Mouse (Mus musculus): ENCODE measurements at regions not wholly inside any gene's neighbourhood (a gene's known extent, or its start where the extent isn't known, plus 50 kb on each side); places are given as distances from the start of the nearest gene placed in this dataset.

- Histone ChIP-seq H3K36me3 (ENCODE audit: poor library complexity, severe bottlenecking) (no peaks in the 10 kb centered on the region), H3K4me3 (no peak overlapping the region), H3K9me3 (replicated peaks) (no peaks in the 10 kb centered on the region), H3K27me3 (no peaks in the 10 kb centered on the region), H3K4me2 (peak overlapping the region; percentile 33; the same call in 1 of the 2 replicates), H3K4me1 (no peaks in the 10 kb centered on the region; the same call in 1 of the 2 replicates), H3K9ac (no peak overlapping the region), H3K27ac (no peak overlapping the region)
- ATAC-seq = peak; percentile 67; the same call in 1 of the 2 replicates
- WGBS = 32% methylated on average over 7 of the region's 7 CpGs
Observed at GRCm38 (mm10) chr4:81005507-81006328, 95.3 kb downstream of the Lurap1l start.

DNA sequence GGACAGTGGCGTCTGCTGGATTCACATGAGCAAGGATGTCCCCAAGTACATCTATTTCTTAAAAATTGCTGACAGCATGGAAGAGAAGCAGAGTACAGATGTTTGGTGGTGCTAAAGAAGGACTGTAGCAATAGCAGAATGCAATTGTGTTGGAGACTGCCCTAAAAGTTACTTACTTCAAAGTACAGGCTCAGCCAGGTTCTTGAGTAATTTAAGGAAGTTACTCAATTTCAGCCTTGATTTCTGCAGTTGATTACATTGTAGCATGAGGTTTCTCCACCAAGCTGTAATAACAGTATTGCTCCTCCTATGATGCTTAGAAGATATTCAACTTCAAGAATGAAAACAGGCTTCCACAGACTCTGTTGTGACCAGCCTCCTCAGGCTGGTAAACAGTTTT lies 96.1 kb downstream of the Lurap1l start:
- Histone ChIP-seq H3K9ac (no peak overlapping the region), H3K36me3 (ENCODE audit: poor library complexity, severe bottlenecking) (no peaks in the 10 kb centered on the region), H3K4me2 (no peak overlapping the region), H3K9me3 (replicated peaks) (no peaks in the 10 kb centered on the region), H3K4me1 (no peaks in the 10 kb centered on the region; the same call in 1 of the 2 replicates), H3K27ac (no peak overlapping the region), H3K27me3 (no peaks in the 10 kb centered on the region), H3K4me3 (no peak overlapping the region)
- no peak for ATAC-seq
- 96% methylated on average over 1 of the region's 1 CpGs for WGBS

DNA sequence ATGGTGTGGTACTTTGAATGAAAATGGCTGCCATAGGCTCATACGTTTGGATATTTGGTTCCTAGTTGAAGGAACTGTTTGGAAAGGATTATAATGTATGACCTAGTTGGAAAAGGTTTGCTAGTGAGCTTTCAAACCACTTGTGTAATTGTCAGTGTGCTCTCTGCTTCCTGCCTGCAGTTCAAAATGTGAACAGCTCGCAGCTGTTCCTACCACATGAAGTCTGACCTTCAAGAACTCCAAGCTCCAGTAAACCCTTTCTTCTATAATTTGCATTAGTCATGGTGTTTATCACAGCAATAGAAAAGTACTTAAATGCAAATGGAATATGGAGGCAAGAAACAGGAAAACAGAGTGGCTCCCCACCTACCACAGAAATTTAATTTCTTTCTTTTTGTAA lies 111.4 kb downstream of the Lurap1l start:
- Histone ChIP-seq H3K27me3 (no peaks in the 10 kb centered on the region), H3K4me2 (no peak overlapping the region), H3K4me3 (no peak overlapping the region), H3K4me1 (no peaks in the 10 kb centered on the region), H3K36me3 (ENCODE audit: poor library complexity, severe bottlenecking) (no peaks in the 10 kb centered on the region), H3K9ac (no peak overlapping the region), H3K9me3 (replicated peaks) (no peaks in the 10 kb centered on the region), H3K27ac (no peak overlapping the region)
- ATAC-seq = no peak
- WGBS = 62% methylated on average over 2 of the region's 2 CpGs

DNA sequence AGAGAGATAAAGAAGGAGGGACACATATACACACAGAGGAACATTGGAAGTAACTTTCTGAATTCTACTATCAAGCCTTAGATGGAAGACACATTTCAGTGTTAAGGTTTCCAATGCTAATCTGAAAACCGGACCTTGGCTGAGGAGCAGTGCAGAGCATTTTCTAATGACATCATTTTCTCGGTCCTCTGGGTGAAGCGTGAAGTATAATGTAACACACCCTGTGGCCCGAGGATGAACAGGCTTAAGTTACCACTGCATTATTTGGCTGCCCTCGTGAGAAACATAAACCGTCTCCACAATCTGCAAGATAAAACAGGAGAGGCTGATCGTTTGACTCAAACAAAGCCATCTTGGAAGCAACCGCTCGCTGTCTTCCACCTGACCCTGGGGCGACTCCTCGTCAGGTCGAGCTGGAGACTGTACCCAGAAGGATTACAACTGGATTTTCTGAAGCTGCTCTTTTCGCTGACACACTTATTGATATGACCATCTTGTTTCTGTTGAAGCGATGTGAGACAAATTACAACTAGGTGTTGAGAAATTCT lies 113.1 kb downstream of the Lurap1l start:
- H3K36me3 ChIP-seq (ENCODE audit: poor library complexity, severe bottlenecking) = no peaks in the 10 kb centered on the region
- no peaks in the 10 kb centered on the region for H3K4me1 ChIP-seq
- no peak overlapping the region for H3K4me3 ChIP-seq
- no peak overlapping the region for H3K4me2 ChIP-seq
- no peaks in the 10 kb centered on the region for H3K27me3 ChIP-seq
- H3K9me3 ChIP-seq (replicated peaks) = no peaks in the 10 kb centered on the region
- 80% methylated on average over 14 of the region's 14 CpGs for WGBS
- no peak for ATAC-seq
- H3K27ac ChIP-seq = no peak overlapping the region
- no peak overlapping the region for H3K9ac ChIP-seq

DNA sequence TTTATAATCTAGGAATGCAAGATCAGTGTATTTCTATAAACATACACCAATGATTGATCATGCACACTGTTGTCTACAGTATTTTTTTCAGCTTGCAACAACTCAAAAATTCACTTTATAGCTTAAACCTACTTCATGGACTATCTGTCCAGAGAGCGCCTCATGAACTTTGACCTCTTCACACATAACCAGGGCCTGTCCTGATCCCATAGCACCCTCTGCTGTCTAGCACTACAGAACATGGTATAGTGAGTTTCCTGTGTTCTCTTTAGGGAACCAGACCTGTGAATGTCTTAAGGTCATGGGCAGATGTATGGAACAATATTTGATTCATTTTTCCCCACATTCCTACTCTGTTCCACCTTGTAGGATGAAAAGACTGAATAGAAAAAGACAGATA lies 117.1 kb downstream of the Lurap1l start:
- Histone ChIP-seq H3K36me3 (ENCODE audit: poor library complexity, severe bottlenecking) (no peaks in the 10 kb centered on the region), H3K4me2 (no peak overlapping the region), H3K9me3 (replicated peaks) (no peaks in the 10 kb centered on the region), H3K4me1 (no peaks in the 10 kb centered on the region), H3K27me3 (no peaks in the 10 kb centered on the region), H3K9ac (no peak overlapping the region), H3K4me3 (no peak overlapping the region), H3K27ac (no peak overlapping the region)
- 97% methylated on average over 1 of the region's 1 CpGs for WGBS
- no peak for ATAC-seq

GRCm38 (mm10) chr4:81030671-81031070 lies 120.2 kb downstream of the Lurap1l start:
- ATAC-seq = no peak
- Histone ChIP-seq H3K4me3 (no peak overlapping the region), H3K4me1 (no peaks in the 10 kb centered on the region), H3K27ac (no peak overlapping the region), H3K4me2 (no peak overlapping the region), H3K36me3 (ENCODE audit: poor library complexity, severe bottlenecking) (no peaks in the 10 kb centered on the region), H3K9me3 (replicated peaks) (no peaks in the 10 kb centered on the region), H3K9ac (no peak overlapping the region), H3K27me3 (no peaks in the 10 kb centered on the region)
- 89% methylated on average over 3 of the region's 3 CpGs for WGBS

DNA sequence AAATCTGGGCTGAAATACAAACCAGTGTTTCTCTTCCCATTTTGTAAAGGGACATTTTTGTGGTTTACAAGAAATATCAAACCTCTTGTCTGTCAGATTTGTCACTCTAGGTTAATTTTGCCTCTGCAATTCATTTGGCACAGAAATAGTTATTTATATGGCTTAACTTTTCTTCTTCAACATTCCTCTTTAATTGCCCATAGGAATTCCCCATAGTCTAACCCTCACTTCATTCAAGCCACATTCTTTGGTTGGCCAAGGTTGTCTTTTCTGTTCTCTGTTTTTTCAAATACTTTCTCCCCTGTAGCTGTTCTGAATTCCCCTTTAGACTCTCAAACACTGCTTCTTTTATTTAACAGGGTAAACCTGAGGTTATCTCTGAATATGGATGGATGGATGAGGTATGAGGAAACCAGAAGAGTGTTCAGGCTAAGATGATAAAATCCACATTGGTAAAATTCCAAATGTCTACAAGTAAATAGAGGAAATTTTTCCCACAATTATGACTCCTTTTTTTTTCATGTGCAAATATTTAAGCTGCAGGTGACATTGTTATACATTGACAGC lies 127.0 kb downstream of the Lurap1l start:
- no peaks in the 10 kb centered on the region for H3K4me1 ChIP-seq
- no peaks in the 10 kb centered on the region for H3K27me3 ChIP-seq
- no peak overlapping the region for H3K9ac ChIP-seq
- H3K27ac ChIP-seq = no peak overlapping the region
- ATAC-seq = no peak
- H3K4me3 ChIP-seq = no peak overlapping the region
- no peaks in the 10 kb centered on the region for H3K9me3 ChIP-seq (replicated peaks)
- no peaks in the 10 kb centered on the region for H3K36me3 ChIP-seq (ENCODE audit: poor library complexity, severe bottlenecking)
- H3K4me2 ChIP-seq = no peak overlapping the region

GRCm38 (mm10) chr4:81058227-81058626 lies 147.8 kb downstream of the Lurap1l start:
- ATAC-seq = no peak
- H3K9me3 ChIP-seq (replicated peaks) = no peaks in the 10 kb centered on the region
- no peak overlapping the region for H3K4me3 ChIP-seq
- H3K27ac ChIP-seq = no peak overlapping the region
- no peak overlapping the region for H3K4me2 ChIP-seq
- 87% methylated on average over 1 of the region's 1 CpGs for WGBS
- H3K9ac ChIP-seq = no peak overlapping the region
- H3K27me3 ChIP-seq = no peaks in the 10 kb centered on the region
- no peaks in the 10 kb centered on the region for H3K4me1 ChIP-seq
- H3K36me3 ChIP-seq (ENCODE audit: poor library complexity, severe bottlenecking) = no peaks in the 10 kb centered on the region

GRCm38 (mm10) chr4:81058809-81059208 lies 148.4 kb downstream of the Lurap1l start:
- H3K9ac ChIP-seq = no peak overlapping the region
- WGBS = 81% methylated on average over 5 of the region's 5 CpGs
- ATAC-seq = peak; percentile 74; the same call in 1 of the 2 replicates
- H3K27ac ChIP-seq = no peak overlapping the region
- no peaks in the 10 kb centered on the region for H3K27me3 ChIP-seq
- no peaks in the 10 kb centered on the region for H3K36me3 ChIP-seq (ENCODE audit: poor library complexity, severe bottlenecking)
- H3K4me1 ChIP-seq = no peaks in the 10 kb centered on the region
- no peaks in the 10 kb centered on the region for H3K9me3 ChIP-seq (replicated peaks)
- H3K4me3 ChIP-seq = no peak overlapping the region
- H3K4me2 ChIP-seq = no peak overlapping the region

GRCm38 (mm10) chr4:81059356-81059755 lies 148.9 kb downstream of the Lurap1l start:
- ATAC-seq = peak; percentile 58; the same call in 1 of the 2 replicates

GRCm38 (mm10) chr4:81082290-81082947 lies 172.0 kb downstream of the Lurap1l start:
- no peak overlapping the region for H3K27ac ChIP-seq
- H3K4me2 ChIP-seq = no peak overlapping the region
- no peak overlapping the region for H3K9ac ChIP-seq
- H3K27me3 ChIP-seq = no peaks in the 10 kb centered on the region
- H3K36me3 ChIP-seq (ENCODE audit: poor library complexity, severe bottlenecking) = no peaks in the 10 kb centered on the region
- H3K4me1 ChIP-seq = no peaks in the 10 kb centered on the region
- H3K4me3 ChIP-seq = no peak overlapping the region
- WGBS = 81% methylated on average over 6 of the region's 6 CpGs
- no peaks in the 10 kb centered on the region for H3K9me3 ChIP-seq (replicated peaks)
- no peak for ATAC-seq

More at GRCm38 (mm10) chr4:81059356-81059755, 148.9 kb downstream of the Lurap1l start:
- WGBS = 84% methylated on average over 3 of the region's 3 CpGs
- no peaks in the 10 kb centered on the region for H3K36me3 ChIP-seq (ENCODE audit: poor library complexity, severe bottlenecking)
- H3K4me3 ChIP-seq = no peak overlapping the region
- no peak overlapping the region for H3K4me2 ChIP-seq
- H3K9me3 ChIP-seq (replicated peaks) = no peaks in the 10 kb centered on the region
- no peaks in the 10 kb centered on the region for H3K4me1 ChIP-seq
- no peak overlapping the region for H3K27ac ChIP-seq
- no peak overlapping the region for H3K9ac ChIP-seq
- no peaks in the 10 kb centered on the region for H3K27me3 ChIP-seq

DNA sequence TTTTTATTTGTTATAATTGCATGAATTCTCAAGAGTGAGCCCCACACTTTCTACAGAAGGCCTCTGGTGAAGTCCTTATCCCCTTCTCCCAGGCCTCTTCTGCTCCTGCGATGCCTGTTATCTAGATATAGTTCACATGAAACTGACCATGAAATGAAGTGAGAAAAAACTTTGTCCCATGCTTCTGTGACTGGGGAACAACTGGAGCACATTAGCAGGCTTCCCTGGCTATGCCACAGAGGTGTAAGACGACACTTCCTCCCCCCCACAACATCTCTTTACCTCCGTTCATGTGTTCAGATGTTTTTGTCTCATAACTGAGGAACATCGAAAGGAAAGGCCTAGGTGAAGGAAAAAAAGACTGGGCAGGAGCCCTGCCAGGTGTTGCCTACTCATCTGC lies 174.7 kb downstream of the Lurap1l start:
- Histone ChIP-seq H3K4me3 (no peak overlapping the region), H3K9ac (no peak overlapping the region), H3K4me2 (no peak overlapping the region), H3K4me1 (no peaks in the 10 kb centered on the region), H3K27ac (no peak overlapping the region), H3K9me3 (replicated peaks) (no peaks in the 10 kb centered on the region), H3K27me3 (no peaks in the 10 kb centered on the region), H3K36me3 (ENCODE audit: poor library complexity, severe bottlenecking) (no peaks in the 10 kb centered on the region)
- WGBS = 55% methylated on average over 4 of the region's 4 CpGs
- ATAC-seq = no peak
